Mouse (Mus musculus) adrenal gland, postnatal 10 days (tissue): ENCODE data around the gene Hspa4. TPM values are rescaled to one million over a fixed set of nuclear protein-coding genes. Genes with fewer than 3 reads are reported as not detected.
"Not testable (repeated sequence)": the region's sequence is repeated elsewhere in the genome, so short reads cannot be mapped to it uniquely, and the experiment has no call there.

Source experiments
- DNase-seq: peaks from one replicate; pipeline ENCODE4 v3.0.0; 2021; ENCODE audit warnings: mixed read lengths
- long read RNA-seq, 2 experiments: library from polyadenylated mRNA; stranded (forward); transcript quantifications; one replicate each; pipeline ENCODE4 v2.0.0; 2021
- total RNA-seq, 2 experiments: library from RNA; stranded (reverse); gene quantifications; 2 replicates each; pipeline ENCODE4 v1.2.3; 2021

Gene Hspa4
- 100 to 1,000 TPM; 146 to 151 TPM for total RNA-seq
- long read RNA-seq, experiment 1, full-length matches to known transcripts, result 210 of 249 reads
- long read RNA-seq, experiment 1, partial matches to known transcripts, result 11 of 249 reads
- long read RNA-seq, experiment 1, other reads (novel, unspliced or antisense), result 28 of 249 reads
- long read RNA-seq, experiment 2, full-length matches to known transcripts, result 71 of 90 reads
- long read RNA-seq, experiment 2, partial matches to known transcripts, result 7 of 90 reads
- long read RNA-seq, experiment 2, other reads (novel, unspliced or antisense), result 12 of 90 reads

- peak; percentile 99 for DNase-seq
These were observed at the start of gene Hspa4 for GRCm38 (mm10) chr11:53300330-53301166. Hspa4 (minus strand) TSS chr11:53300457.

DNA sequence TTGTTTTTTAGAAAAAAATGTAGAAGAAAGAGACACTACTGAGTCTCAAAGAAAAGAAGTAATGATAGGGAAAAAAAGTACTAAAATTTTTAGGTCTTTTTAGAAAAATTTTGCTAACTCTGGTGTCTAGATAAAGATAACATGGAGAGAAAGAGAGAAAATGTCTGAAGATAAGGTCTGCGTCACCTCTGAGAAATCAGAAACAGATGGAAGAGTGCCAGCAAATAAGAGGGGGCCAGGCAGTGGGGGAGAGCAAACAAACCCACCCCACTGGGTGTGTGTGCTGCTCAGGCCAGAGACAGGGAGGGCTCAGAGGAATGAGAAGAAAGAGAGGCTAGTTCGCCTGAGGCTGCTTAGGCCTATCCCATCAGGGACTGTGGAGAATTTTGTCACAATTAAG is 45.5 kb upstream of the Hspa4 start:
- no peak for DNase-seq

DNA sequence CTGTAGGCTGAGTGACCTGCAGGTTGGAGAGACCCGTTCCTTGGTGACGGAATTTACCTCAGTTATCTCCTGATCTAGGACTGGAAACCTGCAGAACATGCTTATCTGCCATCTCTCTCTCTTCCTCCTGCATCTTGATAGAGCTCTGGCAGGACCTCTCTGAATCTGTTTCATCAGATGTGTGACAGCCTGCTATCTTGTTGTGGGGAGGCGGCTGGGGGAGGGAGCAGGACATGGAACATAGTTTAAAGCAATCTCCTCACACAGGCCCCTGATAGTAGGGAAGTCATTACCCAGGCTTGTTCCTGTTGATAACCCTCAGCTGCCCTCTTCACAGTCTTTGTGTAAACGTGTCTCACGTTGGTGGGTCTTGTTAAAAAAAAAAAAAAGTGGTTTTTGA is 45.1 kb upstream of the Hspa4 start:
- DNase-seq, result no peak

DNA sequence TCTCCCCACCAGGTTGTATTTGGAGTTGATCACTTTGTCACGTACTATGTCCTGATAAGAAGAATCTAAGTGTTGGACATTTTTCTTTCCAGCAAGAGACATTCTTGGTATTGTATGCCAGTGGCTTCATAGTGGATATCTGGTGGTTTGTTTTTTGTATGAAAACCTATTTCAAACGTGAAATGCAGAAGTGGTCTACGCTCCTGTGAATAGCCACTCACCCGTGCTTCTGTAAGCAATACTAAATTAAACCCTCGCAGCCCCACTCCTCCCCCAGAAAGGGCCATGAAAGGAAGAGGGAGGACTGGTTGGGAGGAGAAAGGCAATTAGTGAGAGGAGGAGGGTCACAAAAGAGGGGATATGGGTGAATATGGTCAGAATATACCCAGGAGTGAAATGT is 42.5 kb upstream of the Hspa4 start:
- no peak for DNase-seq

- not testable (repeated sequence) for DNase-seq
These were observed 40.8 kb upstream of the Hspa4 start for GRCm38 (mm10) chr11:53341019-53341418.

GRCm38 (mm10) chr11:53337684-53338083 is 37.4 kb upstream of the Hspa4 start:
- no peak for DNase-seq

DNA sequence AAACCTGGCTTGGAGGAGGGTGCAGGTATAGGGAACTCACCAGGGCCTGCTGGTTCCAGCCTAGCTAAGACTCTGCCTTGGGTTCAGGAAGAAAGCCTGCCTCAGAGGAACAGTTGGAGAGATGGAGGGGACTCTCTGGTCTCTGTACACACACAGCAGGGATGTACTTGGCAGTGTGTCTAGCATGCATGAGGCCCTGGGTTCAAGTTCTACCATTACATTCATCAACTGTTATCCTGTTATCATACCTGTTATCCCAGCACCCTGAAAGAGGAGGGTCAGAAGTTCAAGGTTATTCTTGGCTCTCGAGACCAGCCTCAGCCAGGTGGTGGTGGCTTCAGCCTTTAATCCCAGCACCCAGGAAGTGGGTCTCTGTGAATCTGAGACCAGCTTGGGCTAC is 36.7 kb upstream of the Hspa4 start:
- no peak for DNase-seq

- no peak for DNase-seq
These were observed 35.9 kb upstream of the Hspa4 start for GRCm38 (mm10) chr11:53336182-53336571.

DNA sequence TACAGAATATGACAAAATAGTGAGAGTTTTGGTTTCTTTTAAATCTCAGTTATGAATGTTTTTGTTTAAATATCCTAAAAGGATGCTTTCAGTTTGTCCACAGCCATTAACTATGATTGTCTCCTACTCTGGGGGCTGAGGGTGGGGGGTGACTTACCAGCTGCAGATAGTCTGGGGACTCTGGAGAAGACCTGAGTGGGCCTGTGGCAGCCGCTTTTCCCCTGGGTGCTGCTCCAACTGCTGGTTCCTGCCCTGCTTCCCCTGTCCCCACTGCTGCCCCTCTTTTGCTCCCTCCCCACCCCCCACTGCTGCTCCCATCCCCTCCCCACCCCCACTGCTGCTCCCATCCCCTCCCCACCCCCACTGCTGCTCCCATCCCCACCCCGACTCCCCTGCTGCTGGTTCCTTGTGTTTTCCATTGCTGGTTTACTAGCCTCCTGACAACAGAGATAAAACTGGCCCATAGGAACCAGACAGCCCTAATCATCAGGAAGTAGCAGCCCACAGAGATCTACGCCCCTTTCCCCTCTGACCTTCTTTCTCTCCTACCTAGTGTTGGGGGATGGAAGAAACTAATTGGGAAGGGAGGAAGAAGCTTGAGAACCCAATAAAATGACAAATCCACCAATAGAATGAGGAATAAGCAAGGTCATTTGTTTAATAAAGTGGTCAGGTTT is 35.4 kb upstream of the Hspa4 start:
- no peak for DNase-seq

DNA sequence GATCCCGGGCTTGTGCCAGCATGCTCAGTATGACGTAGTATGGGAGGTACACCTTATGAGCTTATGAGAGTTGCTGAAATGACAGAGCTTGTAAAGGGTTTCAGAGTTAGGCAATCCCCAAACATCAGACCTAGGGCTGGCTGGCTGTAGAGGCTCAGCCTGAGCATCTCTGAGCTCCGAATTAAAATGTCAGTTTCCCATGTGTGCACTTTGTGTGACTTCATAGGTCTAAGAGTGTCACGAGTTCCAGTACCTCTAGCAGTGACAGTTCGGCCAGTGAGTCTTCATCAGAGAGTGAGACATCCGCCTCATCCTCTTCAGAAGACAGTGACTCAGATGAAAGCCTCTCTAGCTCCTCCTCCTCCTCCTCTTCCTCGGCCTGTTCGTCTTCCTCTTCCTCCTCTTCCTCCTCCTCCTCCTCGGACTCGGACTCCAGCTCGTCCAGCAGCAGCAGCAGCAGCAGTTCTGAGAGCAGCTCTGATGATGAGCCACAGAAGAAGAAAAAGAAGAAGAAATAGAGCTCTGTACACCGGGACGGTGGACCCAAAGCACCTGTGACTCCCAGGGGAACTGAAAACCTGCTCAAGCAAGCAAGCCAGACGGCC is 31.9 kb upstream of the Hspa4 start:
- DNase-seq, result no peak

GRCm38 (mm10) chr11:53331121-53331520 is 30.9 kb upstream of the Hspa4 start:
- no peak for DNase-seq

GRCm38 (mm10) chr11:53330325-53330724 is 30.1 kb upstream of the Hspa4 start:
- DNase-seq, result no peak

DNA sequence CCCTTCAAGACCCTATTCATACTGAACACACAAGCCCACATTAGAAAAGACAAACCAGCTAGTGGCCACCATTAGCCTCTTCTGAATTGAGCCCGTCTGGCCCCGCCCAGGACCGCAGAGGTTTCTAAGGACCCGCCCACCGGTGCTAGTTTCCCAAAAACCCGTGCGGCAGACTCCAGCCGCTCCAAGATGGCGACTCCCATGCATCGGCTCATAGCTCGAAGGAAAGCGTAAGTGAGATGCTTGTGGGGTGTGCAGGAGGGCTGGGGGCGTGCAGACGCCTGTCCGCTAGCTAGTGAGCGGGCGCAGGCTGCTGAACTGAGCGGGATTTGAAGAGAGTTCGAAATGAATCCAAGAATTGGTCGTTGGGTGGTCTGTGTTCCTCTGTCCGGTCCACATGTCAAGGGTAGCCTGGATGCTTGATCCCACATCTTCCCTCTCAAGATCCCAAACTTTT is 24.3 kb upstream of the Hspa4 start, which contains the start of gene Zcchc10:
Gene Zcchc10 (plus strand): TSS at position 168 of the 457 bp plus-strand sequence.
- peak; percentile 91 for DNase-seq

GRCm38 (mm10) chr11:53319867-53320266 is 19.6 kb upstream of the Hspa4 start:
- DNase-seq, result not testable (repeated sequence)

GRCm38 (mm10) chr11:53318568-53318967 is 18.3 kb upstream of the Hspa4 start:
- not testable (repeated sequence) for DNase-seq

DNA sequence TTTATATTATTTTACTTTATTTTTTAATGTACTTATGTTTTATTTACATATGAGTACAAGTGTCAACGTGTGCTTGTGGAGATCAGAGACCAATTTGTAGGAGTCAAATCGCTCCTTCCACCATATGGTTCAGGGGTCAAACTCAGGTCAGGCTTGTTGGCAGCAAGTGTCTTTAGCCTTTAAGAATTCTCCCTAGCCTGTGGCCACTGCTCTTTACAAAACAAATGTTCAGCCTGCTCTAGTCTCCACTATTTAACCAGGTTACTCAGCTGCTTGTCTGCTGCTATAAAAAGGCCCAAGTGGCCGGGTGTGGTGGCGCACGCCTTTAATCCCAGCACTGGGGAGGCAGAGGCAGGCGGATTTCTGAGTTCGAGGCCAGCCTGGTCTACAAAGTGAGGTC is 17.8 kb upstream of the Hspa4 start:
- no peak for DNase-seq

GRCm38 (mm10) chr11:53316996-53317395 is 16.7 kb upstream of the Hspa4 start:
- no peak for DNase-seq

- no peak for DNase-seq
These were observed 14.5 kb upstream of the Hspa4 start for GRCm38 (mm10) chr11:53314770-53315173.

DNA sequence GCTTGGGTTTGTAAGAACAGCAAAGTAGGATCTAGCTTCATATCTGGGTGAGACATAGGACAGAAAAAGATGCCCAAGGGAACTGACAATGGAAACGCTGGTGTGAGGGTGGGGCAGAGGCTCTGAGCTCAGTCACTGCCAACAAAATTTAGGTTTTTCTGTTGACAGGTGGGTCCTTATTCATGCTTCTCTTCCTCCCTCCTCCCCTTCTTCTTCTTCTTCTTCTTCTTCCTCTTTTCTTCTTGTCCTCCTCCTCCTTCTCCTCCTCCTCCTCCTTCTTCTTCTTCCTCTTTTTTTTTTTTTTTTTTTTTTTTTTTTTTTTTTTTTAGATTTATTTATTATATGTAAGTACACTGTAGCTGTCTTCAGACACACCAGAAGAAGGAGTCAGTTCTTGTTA is 12.6 kb upstream of the Hspa4 start:
- not testable (repeated sequence) for DNase-seq

DNA sequence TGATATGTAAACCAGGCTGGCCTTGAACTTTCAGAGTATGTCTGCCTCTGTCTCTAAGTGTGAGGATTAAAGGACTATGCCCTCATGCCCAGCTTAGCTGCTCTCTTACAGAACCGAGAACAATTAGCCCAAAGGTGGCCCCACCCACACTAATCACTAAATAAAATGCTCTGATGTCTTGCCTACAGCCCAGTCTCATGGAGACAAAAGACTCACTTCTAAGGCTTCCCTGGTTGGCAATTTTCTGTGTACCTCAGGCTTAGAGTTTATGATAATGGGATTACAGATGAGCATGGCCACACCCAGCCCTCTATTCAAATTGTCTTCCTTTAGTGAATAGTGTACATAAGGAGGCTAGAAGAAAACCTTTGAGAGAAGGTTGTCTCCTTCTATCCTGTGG is 11.1 kb upstream of the Hspa4 start:
- DNase-seq, result no peak

- peak; percentile 84 for DNase-seq
These were observed 8.6 kb upstream of the Hspa4 start for GRCm38 (mm10) chr11:53308884-53309310.

DNA sequence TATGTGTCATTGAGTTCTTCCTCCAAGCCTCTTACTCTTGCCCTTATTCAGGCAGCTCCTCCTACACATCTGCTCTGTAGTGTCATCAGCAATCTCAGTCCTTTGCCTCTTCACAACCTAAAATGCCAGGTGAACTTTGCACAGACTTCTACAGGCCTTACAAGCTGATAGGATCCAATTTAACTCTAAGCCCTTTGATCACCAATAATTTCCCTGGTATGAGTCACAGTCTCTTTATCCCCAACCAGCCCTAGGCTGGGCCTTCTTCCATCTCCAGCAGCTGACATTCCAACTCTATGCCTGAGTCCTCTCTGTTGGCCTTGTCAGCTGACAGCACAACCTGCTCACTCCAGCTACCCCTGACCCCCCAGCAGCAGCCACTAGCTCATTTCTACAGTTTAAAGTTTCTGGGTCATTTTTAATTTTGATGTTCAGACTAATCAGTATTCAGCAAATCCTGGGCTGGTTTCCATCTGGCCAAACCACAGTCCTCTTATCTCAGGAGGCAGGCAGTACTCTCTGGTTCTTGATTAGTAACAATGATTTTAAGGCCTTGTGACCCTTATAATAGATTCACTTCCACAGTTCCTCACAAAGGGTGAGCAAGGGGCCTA is 8.1 kb upstream of the Hspa4 start:
- DNase-seq, result peak; percentile 62
